In genomic region chr9:57625674-57626500, GRCm38 (mm10) we compare ENCODE assay signal across 17 mouse cellular contexts. TPM values are rescaled to one million over a fixed set of nuclear protein-coding genes. Genes with fewer than 3 reads are reported as not detected.
DNase-seq lines count a peak whose midpoint lies in the region; ATAC-seq and TF ChIP-seq lines count a peak whose summit lies in the region.
"Had no signal": no experiment of that assay in that cellular context is flagged by ENCODE, and none has a peak within 500 bp of the region (broad histone marks: within the 10 kb centered on the region; RNA-seq: fewer than 3 reads in every experiment).

No protein-coding gene starts in this region.

- ATAC-seq in hindbrain, embryonic 14.5 days (ENCODE audit: low FRiP score), result no peak
- ATAC-seq in midbrain, postnatal 0 days (ENCODE audit: low FRiP score), result no peak
- ATAC-seq in midbrain, embryonic 15.5 days (replicated peaks), result no peak

- WGBS in hindbrain, embryonic 10.5 days, result 71% methylated on average over 15 of the region's 15 CpGs
- WGBS in hindbrain, embryonic 14.5 days, result 58% methylated on average over 15 of the region's 15 CpGs
- WGBS in midbrain, postnatal 0 days, result 67% methylated on average over 15 of the region's 15 CpGs
- 71% methylated on average over 15 of the region's 15 CpGs for WGBS in midbrain, embryonic 15.5 days

- peaks cover 19% of the 10 kb centered on the region for H3K4me1 ChIP-seq in hindbrain, embryonic 10.5 days (replicated peaks)
- H3K4me1 ChIP-seq in hindbrain, embryonic 14.5 days (replicated peaks; ENCODE audit: control insufficient read depth, insufficient read depth, low read length), result no peaks in the 10 kb centered on the region
- no peaks in the 10 kb centered on the region for H3K4me1 ChIP-seq in midbrain, postnatal 0 days (ENCODE audit: insufficient read depth, low read length)
- no peaks in the 10 kb centered on the region for H3K4me1 ChIP-seq in midbrain, embryonic 15.5 days

- DNase-seq in hindbrain, embryonic 10.5 days (ENCODE audit: low spot score), result no peak
- no peak for DNase-seq in hindbrain, embryonic 14.5 days (ENCODE audit: low spot score)
- no peak for DNase-seq in midbrain, postnatal 0 days (ENCODE audit: low spot score)
- DNase-seq in ZHBTc4 (ENCODE audit: low read depth, low spot score), result peak; percentile 80
- no peak for DNase-seq in lung, postnatal 25 days (ENCODE audit: low spot score)
- no peak for DNase-seq in retina, embryonic 14.5 days (ENCODE audit: low spot score)
- DNase-seq: adrenal gland, postnatal 36 days; heart, adult 18-20 months; kidney, postnatal 10 days; liver, embryonic 13.5 days; lung, postnatal 10 days had no signal

- H3K4me2 ChIP-seq in hindbrain, embryonic 14.5 days (replicated peaks), result no peak overlapping the region
- H3K4me2 ChIP-seq in midbrain, postnatal 0 days (ENCODE audit: low read depth, low read length, poor library complexity, severe bottlenecking), result no peak overlapping the region
- no peak overlapping the region for H3K4me2 ChIP-seq in midbrain, embryonic 15.5 days
- H3K4me2 ChIP-seq: liver, embryonic 13.5 days had no signal

- TF ChIP-seq CTCF in midbrain, postnatal 0 days (IDR thresholded peaks at IDR 0.05), result no peak

- peak overlapping the region; percentile 56; the same call in 1 of the 2 replicates for H3K27ac ChIP-seq in hindbrain, embryonic 10.5 days
- H3K27ac ChIP-seq in hindbrain, embryonic 14.5 days, result no peak overlapping the region
- no peak overlapping the region for H3K27ac ChIP-seq in midbrain, postnatal 0 days (ENCODE audit: low read depth, low read length)
- no peak overlapping the region for H3K27ac ChIP-seq in midbrain, embryonic 15.5 days
- H3K27ac ChIP-seq: liver, embryonic 13.5 days had no signal

- H3K4me3 ChIP-seq in hindbrain, embryonic 10.5 days, result no peak overlapping the region
- no peak overlapping the region for H3K4me3 ChIP-seq in hindbrain, embryonic 14.5 days (replicated peaks; ENCODE audit: low read length)
- no peak overlapping the region for H3K4me3 ChIP-seq in midbrain, postnatal 0 days (ENCODE audit: low read depth, low read length)
- no peak overlapping the region for H3K4me3 ChIP-seq in midbrain, embryonic 15.5 days
- H3K4me3 ChIP-seq: erythroblast, embryonic 14.5 days; liver, embryonic 13.5 days had no signal

- H3K36me3 ChIP-seq in hindbrain, embryonic 10.5 days, result peaks cover 72% of the 10 kb centered on the region
- H3K36me3 ChIP-seq in hindbrain, embryonic 14.5 days (replicated peaks; ENCODE audit: control insufficient read depth, insufficient read depth), result peaks cover 71% of the 10 kb centered on the region
- H3K36me3 ChIP-seq in midbrain, postnatal 0 days (ENCODE audit: insufficient read depth, low read length), result peaks cover 59% of the 10 kb centered on the region
- peaks cover 42% of the 10 kb centered on the region for H3K36me3 ChIP-seq in midbrain, embryonic 15.5 days (replicated peaks)

- H3K27me3 ChIP-seq in hindbrain, embryonic 10.5 days (ENCODE audit: insufficient read depth, poor library complexity, severe bottlenecking), result no peaks in the 10 kb centered on the region
- H3K27me3 ChIP-seq in hindbrain, embryonic 14.5 days (ENCODE audit: control insufficient read depth, insufficient read depth, low read length), result no peaks in the 10 kb centered on the region
- H3K27me3 ChIP-seq in midbrain, postnatal 0 days (ENCODE audit: insufficient read depth, low read length), result no peaks in the 10 kb centered on the region
- no peaks in the 10 kb centered on the region for H3K27me3 ChIP-seq in midbrain, embryonic 15.5 days (replicated peaks)
- H3K27me3 ChIP-seq: CH12.LX; liver, embryonic 13.5 days had no signal

- H3K9ac ChIP-seq in hindbrain, embryonic 14.5 days, result no peak overlapping the region
- H3K9ac ChIP-seq in midbrain, postnatal 0 days (replicated peaks; ENCODE audit: low read length, poor library complexity, severe bottlenecking), result 0 out of 2 replicates have a peak overlapping the region, but pooled peaks have one; percentile 29
- no peak overlapping the region for H3K9ac ChIP-seq in midbrain, embryonic 15.5 days
- H3K9ac ChIP-seq: liver, embryonic 13.5 days had no signal

- H3K9me3 ChIP-seq in hindbrain, embryonic 10.5 days, result no peaks in the 10 kb centered on the region
- no peaks in the 10 kb centered on the region for H3K9me3 ChIP-seq in hindbrain, embryonic 14.5 days (ENCODE audit: control insufficient read depth, low read length)
- no peaks in the 10 kb centered on the region for H3K9me3 ChIP-seq in midbrain, postnatal 0 days (ENCODE audit: low read length)
- H3K9me3 ChIP-seq in midbrain, embryonic 15.5 days, result no peaks in the 10 kb centered on the region
- H3K9me3 ChIP-seq: liver, embryonic 13.5 days had no signal

RNA-seq across cellular contexts. Expression of gene Lman1l, which starts 5.3 kb away (rescaled TPM):
- polyA plus RNA-seq in hindbrain, embryonic 10.5 days (2016; fragmentation: Nextera tagmentation; extraction: Ambion mirVana), result not detected in 2 replicates
- polyA plus RNA-seq in hindbrain, embryonic 14.5 days (2014; fragmentation: Nextera tagmentation; extraction: Ambion mirVana), result not detected in 2 replicates
- not detected in 2 replicates for total RNA-seq in midbrain, postnatal 0 days (2014; rRNA removed)
- 0.10 TPM in 1 of 2 replicates, not detected in the other for polyA plus RNA-seq in midbrain, postnatal 0 days (2015; fragmentation: Nextera tagmentation; extraction: Ambion mirVana)
- polyA plus RNA-seq in midbrain, embryonic 15.5 days (2015; fragmentation: Nextera tagmentation; extraction: Ambion mirVana), result not detected in 2 replicates
- total RNA-seq: adrenal gland, postnatal 36 days; CH12.LX; layer of hippocampus, postnatal 14 days; left cerebral cortex, postnatal 25 days had no signal
- polyA plus RNA-seq: erythroblast, embryonic 14.5 days; heart, postnatal 0 days had no signal

RNA-seq across cellular contexts. Expression of gene Cplx3, which starts 19.8 kb away (rescaled TPM):
- 0.88 and 2.8 TPM in 2 replicates for polyA plus RNA-seq in hindbrain, embryonic 10.5 days (2016; fragmentation: Nextera tagmentation; extraction: Ambion mirVana)
- 0.51 TPM in 1 of 2 replicates, not detected in the other for polyA plus RNA-seq in hindbrain, embryonic 14.5 days (2014; fragmentation: Nextera tagmentation; extraction: Ambion mirVana)
- 0.09 TPM in 1 of 2 replicates, not detected in the other for total RNA-seq in midbrain, postnatal 0 days (2014; rRNA removed)
- polyA plus RNA-seq in midbrain, postnatal 0 days (2015; fragmentation: Nextera tagmentation; extraction: Ambion mirVana), result 1.9 and 2.2 TPM in 2 replicates
- 0.63 and 1.5 TPM in 2 replicates for polyA plus RNA-seq in midbrain, embryonic 15.5 days (2015; fragmentation: Nextera tagmentation; extraction: Ambion mirVana)
- total RNA-seq: adrenal gland, postnatal 36 days; CH12.LX; heart, adult 18-20 months had no signal
- polyA plus RNA-seq: erythroblast, embryonic 14.5 days; liver, embryonic 13.5 days had no signal

RNA-seq across cellular contexts. Expression of gene Csk, which starts 27.5 kb away (rescaled TPM):
- 40.8 and 42.3 TPM in 2 replicates for polyA plus RNA-seq in hindbrain, embryonic 10.5 days (2016; fragmentation: Nextera tagmentation; extraction: Ambion mirVana)
- polyA plus RNA-seq in hindbrain, embryonic 14.5 days (2014; fragmentation: Nextera tagmentation; extraction: Ambion mirVana), result 41.0 and 43.1 TPM in 2 replicates
- total RNA-seq in midbrain, postnatal 0 days (2014; rRNA removed), result 133 and 152 TPM in 2 replicates
- 42.4 and 45.5 TPM in 2 replicates for polyA plus RNA-seq in midbrain, postnatal 0 days (2015; fragmentation: Nextera tagmentation; extraction: Ambion mirVana)
- 36.8 and 39.9 TPM in 2 replicates for polyA plus RNA-seq in midbrain, embryonic 15.5 days (2015; fragmentation: Nextera tagmentation; extraction: Ambion mirVana)

RNA-seq across cellular contexts. Expression of gene Ulk3, which starts 36.6 kb away (rescaled TPM):
- polyA plus RNA-seq in hindbrain, embryonic 10.5 days (2016; fragmentation: Nextera tagmentation; extraction: Ambion mirVana), result 14.2 and 14.6 TPM in 2 replicates
- 18.7 and 19.4 TPM in 2 replicates for polyA plus RNA-seq in hindbrain, embryonic 14.5 days (2014; fragmentation: Nextera tagmentation; extraction: Ambion mirVana)
- total RNA-seq in midbrain, postnatal 0 days (2014; rRNA removed), result 18.9 and 23.3 TPM in 2 replicates
- 17.4 and 19.9 TPM in 2 replicates for polyA plus RNA-seq in midbrain, postnatal 0 days (2015; fragmentation: Nextera tagmentation; extraction: Ambion mirVana)
- polyA plus RNA-seq in midbrain, embryonic 15.5 days (2015; fragmentation: Nextera tagmentation; extraction: Ambion mirVana), result 35.4 and 39.0 TPM in 2 replicates

RNA-seq across cellular contexts. Expression of gene Cyp1a2, which starts 57.6 kb away (rescaled TPM):
- polyA plus RNA-seq in hindbrain, embryonic 10.5 days (2016; fragmentation: Nextera tagmentation; extraction: Ambion mirVana), result not detected in 2 replicates
- polyA plus RNA-seq in hindbrain, embryonic 14.5 days (2014; fragmentation: Nextera tagmentation; extraction: Ambion mirVana), result not detected in 2 replicates
- not detected in 2 replicates for total RNA-seq in midbrain, postnatal 0 days (2014; rRNA removed)
- polyA plus RNA-seq in midbrain, postnatal 0 days (2015; fragmentation: Nextera tagmentation; extraction: Ambion mirVana), result not detected in 2 replicates
- polyA plus RNA-seq in midbrain, embryonic 15.5 days (2015; fragmentation: Nextera tagmentation; extraction: Ambion mirVana), result not detected in 2 replicates
- total RNA-seq: CH12.LX; heart, adult 18-20 months; layer of hippocampus, postnatal 14 days; left cerebral cortex, postnatal 25 days had no signal
- polyA plus RNA-seq: erythroblast, embryonic 14.5 days; heart, postnatal 0 days had no signal
